Mouse (Mus musculus): ENCODE data around the gene Cst3.

Gene Cst3

GRCm38 (mm10) chr2:148856630-148857400 lies 18.7 kb downstream of the Cst3 start:
- DNase-seq (ENCODE audit: low spot score in 2 of 2): no peak

GRCm38 (mm10) chr2:148851116-148851906 lies 24.2 kb downstream of the Cst3 start:
- peak; percentile 19 to 56 for DNase-seq (ENCODE audit: low spot score in 2 of 2)

- no peak for DNase-seq (ENCODE audit: low spot score in 2 of 2)
Observed at GRCm38 (mm10) chr2:148839224-148839623, 36.3 kb downstream of the Cst3 start.

- DNase-seq (ENCODE audit: low spot score in 2 of 2): no peak
Observed at GRCm38 (mm10) chr2:148838075-148838777, 37.3 kb downstream of the Cst3 start.

GRCm38 (mm10) chr2:148834912-148835311 lies 40.6 kb downstream of the Cst3 start, which contains the start of gene Cst9:
Gene Cst9, plus strand, starts transcription at chr2:148835147.
- no peak for DNase-seq (ENCODE audit: low spot score in 2 of 2)

- no peak for DNase-seq (ENCODE audit: low spot score in 2 of 2)
Observed at GRCm38 (mm10) chr2:148825986-148826385, 49.5 kb downstream of the Cst3 start.
